Mouse (Mus musculus) kidney, embryonic 14.5 days (tissue): Measurements from ENCODE around the gene Bglap2. TPM values are rescaled to one million over a fixed set of nuclear protein-coding genes. Genes with fewer than 3 reads are reported as not detected.
A peak's percentile ranks its signal among the peaks of the same experiment; 100 is the strongest.

ENCODE experiments used
- ATAC-seq: fragments of 200-750 bp; cut with Nextera tagmentation; 2 replicates; pipeline ENCODE4 v1.8.0; 2017; ENCODE audit warnings: moderate number of reproducible peaks, mild to moderate bottlenecking, moderate TSS enrichment, moderate library complexity; ENCODE audit not compliant: low FRiP score, low TSS enrichment
- H3K27ac ChIP-seq: fragments of 300-500 bp; sonication (generic); 2 replicates; pipeline ENCODE4 v1.5.1; 2014; ENCODE audit warnings: low read depth, mild to moderate bottlenecking, low read length, moderate library complexity, mixed read lengths
- H3K27me3 ChIP-seq: fragments of 300-500 bp; sonication (generic); 2 replicates; pipeline ENCODE4 v1.6.1; 2014; ENCODE audit warnings: mild to moderate bottlenecking, low read length; ENCODE audit not compliant: control insufficient read depth, insufficient read depth
- H3K36me3 ChIP-seq: fragments of 300-500 bp; sonication (generic); 2 replicates; pipeline ENCODE4 v1.6.1; 2014; ENCODE audit warnings: low read length, mixed read lengths; ENCODE audit not compliant: control insufficient read depth, insufficient read depth
- H3K4me1 ChIP-seq: fragments of 300-500 bp; sonication (generic); 2 replicates; pipeline ENCODE4 v1.6.1; 2014; ENCODE audit warnings: low read length, mixed read lengths; ENCODE audit not compliant: control insufficient read depth, insufficient read depth
- H3K4me2 ChIP-seq: fragments of 300-500 bp; sonication (generic); replicated peaks from 2 replicates; pipeline ENCODE4 v1.6.1; 2014; ENCODE audit warnings: low read depth, mild to moderate bottlenecking, low read length
- H3K4me3 ChIP-seq: fragments of 300-500 bp; sonication (generic); 2 replicates; pipeline ENCODE4 v1.5.1; 2014; ENCODE audit warnings: mild to moderate bottlenecking, low read length
- H3K9ac ChIP-seq: fragments of 300-500 bp; sonication (generic); 2 replicates; pipeline ENCODE4 v1.6.1; 2014; ENCODE audit warnings: low read depth, mild to moderate bottlenecking, low read length, moderate library complexity
- H3K9me3 ChIP-seq: fragments of 300-500 bp; sonication (generic); 2 replicates; pipeline ENCODE4 v1.6.1; 2016; ENCODE audit warnings: low read length; ENCODE audit not compliant: control insufficient read depth
- WGBS: fragments of 180-500 bp; shearing (Covaris S2); extraction: QIAGEN DNeasy Blood & Tissue Kit; methylation state at CpG from one replicate; pipeline ENCODE4 v1.1.7; 2014; 5-methylcytosine and 5-hydroxymethylcytosine counted together
- polyA plus RNA-seq: library from polyadenylated mRNA; unstranded; fragments of >200 nt; fragmentation: Nextera tagmentation; extraction: Ambion mirVana; gene quantifications from 2 replicates; pipeline ENCODE4 v1.2.1, GENCODE M21; 2014

Gene Bglap2
- polyA plus RNA-seq, 1 experiment from 2014 or later, result not detected

GRCm38 (mm10) chr3:88338316-88338715, 40.2 kb downstream of the Bglap2 start:
- H3K4me3 ChIP-seq, result no peak overlapping the region
- H3K9me3 ChIP-seq, result no peaks in the 10 kb centered on the region
- no peak overlapping the region for H3K4me2 ChIP-seq
- H3K9ac ChIP-seq, result no peak overlapping the region
- WGBS, result 92% methylated on average over 7 of the region's 7 CpGs
- H3K27me3 ChIP-seq, result no peaks in the 10 kb centered on the region
- no peak for ATAC-seq
- peaks cover 27% of the 10 kb centered on the region for H3K36me3 ChIP-seq
- peaks cover 14% of the 10 kb centered on the region for H3K4me1 ChIP-seq
- H3K27ac ChIP-seq, result no peak overlapping the region

DNA sequence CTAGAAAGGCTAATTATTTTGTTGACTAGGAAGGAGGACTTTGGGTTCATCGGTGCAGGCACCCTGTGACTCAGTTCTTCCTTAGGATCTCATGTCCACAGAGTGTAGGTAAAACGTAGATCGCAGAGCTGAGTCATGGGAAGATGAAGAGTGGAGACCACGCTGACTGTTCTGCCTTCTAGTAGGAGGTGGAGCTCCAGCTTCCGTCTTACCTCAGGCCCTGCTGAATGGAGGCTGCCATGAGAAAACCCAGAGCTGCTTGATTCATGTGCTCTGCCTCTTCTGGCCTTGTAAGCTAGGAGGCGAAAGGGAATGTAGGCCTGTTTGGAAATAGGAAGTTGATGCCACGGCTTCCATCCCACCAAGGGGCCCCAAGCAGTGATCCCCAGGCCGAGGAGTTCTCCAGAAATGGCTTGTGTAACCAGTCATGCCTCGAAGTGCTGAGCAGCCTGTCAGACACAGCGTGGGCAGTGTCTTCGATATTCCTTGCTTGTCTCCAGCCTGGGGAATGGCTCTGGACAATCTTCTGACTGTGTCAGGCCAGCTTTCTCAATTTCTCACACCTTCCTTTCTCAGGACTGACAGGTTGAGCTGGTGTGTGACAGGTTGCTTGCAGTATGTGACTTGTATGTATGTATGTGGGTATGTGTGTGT, 41.0 kb downstream of the Bglap2 start:
- peaks cover 19% of the 10 kb centered on the region for H3K36me3 ChIP-seq
- no peaks in the 10 kb centered on the region for H3K9me3 ChIP-seq
- H3K4me1 ChIP-seq, result peaks cover 14% of the 10 kb centered on the region
- peak overlapping the region; percentile 4; the same call in 1 of the 2 replicates for H3K9ac ChIP-seq
- peak overlapping the region; percentile 54 for H3K4me3 ChIP-seq
- 77% methylated on average over 11 of the region's 11 CpGs for WGBS
- peak overlapping the region; percentile 50 for H3K4me2 ChIP-seq
- 0 out of 2 replicates have a peak overlapping the region, but pooled peaks have one; percentile 6 for H3K27ac ChIP-seq
- H3K27me3 ChIP-seq, result no peaks in the 10 kb centered on the region
- no peak for ATAC-seq

GRCm38 (mm10) chr3:88336058-88337013, 42.2 kb downstream of the Bglap2 start, which contains the start of the genes Tmem79 and Smg5:
Tmem79 (minus strand) TSS chr3:88336148.
Smg5 (plus strand) TSS chr3:88336260.
- peak within 1 kb of the TSS; percentile 54 for H3K4me3 ChIP-seq
- H3K4me1 ChIP-seq, result peaks cover 14% of the 10 kb centered on the region
- H3K36me3 ChIP-seq, result peaks cover 8% of the 10 kb centered on the region; the same call in 1 of the 2 replicates
- peak within 1 kb of the TSS; percentile 89 for H3K27ac ChIP-seq
- ATAC-seq, result peak; percentile 95
- no peaks in the 10 kb centered on the region for H3K27me3 ChIP-seq
- peak within 1 kb of the TSS; percentile 50 for H3K4me2 ChIP-seq
- WGBS, result 2% methylated on average over 59 of the region's 66 CpGs
- peak within 1 kb of the TSS; percentile 70 for H3K9ac ChIP-seq
- H3K9me3 ChIP-seq, result no peaks in the 10 kb centered on the region

GRCm38 (mm10) chr3:88335436-88336053, 43.0 kb downstream of the Bglap2 start:
- H3K4me1 ChIP-seq, result peaks cover 14% of the 10 kb centered on the region
- under 1% methylated on average over 27 of the region's 27 CpGs for WGBS
- peak; percentile 30 for ATAC-seq
- H3K27ac ChIP-seq, result peak overlapping the region; percentile 89
- no peaks in the 10 kb centered on the region for H3K9me3 ChIP-seq
- H3K27me3 ChIP-seq, result no peaks in the 10 kb centered on the region
- peak overlapping the region; percentile 70 for H3K9ac ChIP-seq
- peaks cover 6% of the 10 kb centered on the region; the same call in 1 of the 2 replicates for H3K36me3 ChIP-seq
- peak overlapping the region; percentile 50 for H3K4me2 ChIP-seq
- peak overlapping the region; percentile 54 for H3K4me3 ChIP-seq

DNA sequence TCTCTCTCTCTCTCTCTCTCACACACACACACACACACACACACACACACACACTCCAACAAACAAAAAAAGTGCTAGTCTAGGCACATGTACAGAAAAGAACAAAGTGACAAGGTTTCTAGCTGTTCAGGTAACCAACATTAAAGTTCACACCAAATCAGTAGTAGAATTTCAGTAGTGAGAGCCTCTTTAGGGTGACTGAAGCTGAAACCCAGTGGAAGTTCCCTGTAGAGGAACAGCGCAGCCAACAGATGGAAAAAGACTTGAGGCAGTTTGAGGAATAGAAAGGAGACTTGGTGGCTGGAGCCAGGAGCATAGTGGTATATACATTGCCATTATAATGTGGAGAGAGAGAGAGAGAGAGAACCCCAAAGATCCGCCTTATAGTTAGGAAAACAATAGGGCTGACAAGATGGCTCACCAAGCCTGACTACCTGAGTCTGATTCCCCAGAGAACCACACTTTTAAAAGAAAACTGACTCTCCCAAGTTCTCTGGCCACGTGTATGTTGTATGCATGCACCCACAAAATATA, 43.5 kb downstream of the Bglap2 start:
- no peaks in the 10 kb centered on the region for H3K27me3 ChIP-seq
- peak overlapping the region; percentile 54 for H3K4me3 ChIP-seq
- WGBS, result 34% methylated on average over 3 of the region's 3 CpGs
- no peaks in the 10 kb centered on the region for H3K9me3 ChIP-seq
- peaks cover 14% of the 10 kb centered on the region for H3K4me1 ChIP-seq
- H3K36me3 ChIP-seq, result peaks cover 9% of the 10 kb centered on the region; the same call in 1 of the 2 replicates
- H3K9ac ChIP-seq, result peak overlapping the region; percentile 70
- H3K27ac ChIP-seq, result no peak overlapping the region
- H3K4me2 ChIP-seq, result peak overlapping the region; percentile 50
- ATAC-seq, result no peak

- no peak for ATAC-seq
- H3K9ac ChIP-seq, result peak overlapping the region; percentile 28; the same call in 1 of the 2 replicates
- H3K4me2 ChIP-seq, result peak overlapping the region; percentile 24
These were observed 44.4 kb downstream of the Bglap2 start for GRCm38 (mm10) chr3:88334029-88334658.

DNA sequence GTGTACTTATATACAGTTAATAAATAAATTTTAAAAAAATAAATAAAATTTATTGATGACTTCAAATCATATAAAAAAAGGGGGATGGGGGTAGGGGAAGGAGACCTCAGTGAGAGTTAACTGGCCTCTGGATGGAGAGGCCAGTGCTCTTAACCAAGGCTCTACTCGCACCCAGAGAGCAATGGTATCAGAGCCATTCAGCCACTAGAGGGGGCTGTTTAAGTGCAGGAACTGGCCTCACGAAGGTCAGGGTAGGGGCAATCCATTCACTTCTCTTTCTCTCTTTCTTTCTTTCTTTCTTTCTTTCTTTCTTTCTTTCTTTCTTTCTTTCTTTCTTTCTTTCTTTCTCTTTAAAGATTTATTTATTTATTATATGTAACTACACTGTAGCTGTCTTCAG, 47.2 kb downstream of the Bglap2 start:
- H3K4me2 ChIP-seq, result no peak overlapping the region
- ATAC-seq, result no peak
- H3K27ac ChIP-seq, result no peak overlapping the region
- H3K36me3 ChIP-seq, result peaks cover 26% of the 10 kb centered on the region
- H3K9me3 ChIP-seq, result no peaks in the 10 kb centered on the region
- no peak overlapping the region for H3K4me3 ChIP-seq
- 39% methylated on average over 2 of the region's 2 CpGs for WGBS
- no peak overlapping the region for H3K9ac ChIP-seq
- peaks cover 8% of the 10 kb centered on the region; the same call in 1 of the 2 replicates for H3K4me1 ChIP-seq
- no peaks in the 10 kb centered on the region for H3K27me3 ChIP-seq

More at GRCm38 (mm10) chr3:88334029-88334658, 44.4 kb downstream of the Bglap2 start:
- WGBS, result 39% methylated on average over 12 of the region's 12 CpGs
- Histone ChIP-seq H3K36me3 (peaks cover 16% of the 10 kb centered on the region; the same call in 1 of the 2 replicates), H3K9me3 (no peaks in the 10 kb centered on the region), H3K4me1 (peaks cover 14% of the 10 kb centered on the region), H3K4me3 (peak overlapping the region; percentile 6; the same call in 1 of the 2 replicates), H3K27ac (no peak overlapping the region), H3K27me3 (no peaks in the 10 kb centered on the region)

- peaks cover 9% of the 10 kb centered on the region; the same call in 1 of the 2 replicates for H3K4me1 ChIP-seq
- ATAC-seq, result no peak
- H3K27me3 ChIP-seq, result no peaks in the 10 kb centered on the region
- 58% methylated on average over 5 of the region's 5 CpGs for WGBS
- H3K9me3 ChIP-seq, result no peaks in the 10 kb centered on the region
- no peak overlapping the region for H3K4me2 ChIP-seq
- no peak overlapping the region for H3K4me3 ChIP-seq
- no peak overlapping the region for H3K9ac ChIP-seq
- H3K36me3 ChIP-seq, result peaks cover 26% of the 10 kb centered on the region
- H3K27ac ChIP-seq, result no peak overlapping the region
These were observed 49.5 kb downstream of the Bglap2 start for GRCm38 (mm10) chr3:88328956-88329355.
